Mouse (Mus musculus) heart, embryonic 11.5 days (tissue): Measurements from ENCODE around the gene 1700001P01Rik. TPM values are rescaled to one million over a fixed set of nuclear protein-coding genes. Genes with fewer than 3 reads are reported as not detected.

Experiments used
- ATAC-seq: fragments of 200-750 bp; cut with Nextera tagmentation; replicated peaks from 2 replicates; pipeline ENCODE4 v1.8.0; 2017; ENCODE audit warnings: moderate library complexity; ENCODE audit not compliant: insufficient number of reproducible peaks, low FRiP score, low TSS enrichment
- H3K27ac ChIP-seq: fragments of 300-500 bp; sonication (generic); 2 replicates; pipeline ENCODE4 v1.5.1; 2014; ENCODE audit warnings: mild to moderate bottlenecking, low read depth, low read length
- H3K27me3 ChIP-seq: fragments of 300-500 bp; sonication (generic); 2 replicates; pipeline ENCODE4 v1.6.1; 2014; ENCODE audit warnings: mild to moderate bottlenecking, low read length, mixed read lengths; ENCODE audit not compliant: control insufficient read depth, insufficient read depth
- H3K36me3 ChIP-seq: fragments of 300-500 bp; sonication (generic); 2 replicates; pipeline ENCODE4 v1.6.1; 2014; ENCODE audit warnings: mild to moderate bottlenecking, low read length, moderate library complexity, mixed read lengths; ENCODE audit not compliant: control insufficient read depth, insufficient read depth
- H3K4me1 ChIP-seq: fragments of 300-500 bp; sonication (generic); 2 replicates; pipeline ENCODE4 v1.6.1; 2014; ENCODE audit warnings: low read length; ENCODE audit not compliant: control insufficient read depth, insufficient read depth
- H3K4me2 ChIP-seq: fragments of 300-500 bp; sonication (generic); 2 replicates; pipeline ENCODE4 v1.6.1; 2014; ENCODE audit warnings: mild to moderate bottlenecking, moderate library complexity
- H3K4me3 ChIP-seq: fragments of 300-500 bp; sonication (generic); 2 replicates; pipeline ENCODE4 v1.5.1; 2014; ENCODE audit warnings: low read depth, low read length
- H3K9ac ChIP-seq: fragments of 300-500 bp; sonication (generic); 2 replicates; pipeline ENCODE4 v1.6.1; 2014; ENCODE audit warnings: mild to moderate bottlenecking, low read depth, low read length, moderate library complexity
- H3K9me3 ChIP-seq: fragments of 300-500 bp; sonication (generic); replicated peaks from 2 replicates; pipeline ENCODE4 v1.6.1; 2016; ENCODE audit warnings: low read length; ENCODE audit not compliant: control insufficient read depth
- WGBS: fragments of 180-500 bp; shearing (Covaris S2); extraction: QIAGEN DNeasy Blood & Tissue Kit; methylation state at CpG from one replicate; pipeline ENCODE4 v1.1.7; 2014; ENCODE audit not compliant: insufficient replicate concordance; 5-methylcytosine and 5-hydroxymethylcytosine counted together
- polyA plus RNA-seq: library from polyadenylated mRNA; unstranded; fragments of >200 nt; fragmentation: Nextera tagmentation; extraction: Ambion mirVana; gene quantifications from 2 replicates; pipeline ENCODE4 v1.2.1, GENCODE M21; 2014

1700001P01Rik gene
- polyA plus RNA-seq, result 0.38 TPM in 1 of 2 replicates, not detected in the other

DNA sequence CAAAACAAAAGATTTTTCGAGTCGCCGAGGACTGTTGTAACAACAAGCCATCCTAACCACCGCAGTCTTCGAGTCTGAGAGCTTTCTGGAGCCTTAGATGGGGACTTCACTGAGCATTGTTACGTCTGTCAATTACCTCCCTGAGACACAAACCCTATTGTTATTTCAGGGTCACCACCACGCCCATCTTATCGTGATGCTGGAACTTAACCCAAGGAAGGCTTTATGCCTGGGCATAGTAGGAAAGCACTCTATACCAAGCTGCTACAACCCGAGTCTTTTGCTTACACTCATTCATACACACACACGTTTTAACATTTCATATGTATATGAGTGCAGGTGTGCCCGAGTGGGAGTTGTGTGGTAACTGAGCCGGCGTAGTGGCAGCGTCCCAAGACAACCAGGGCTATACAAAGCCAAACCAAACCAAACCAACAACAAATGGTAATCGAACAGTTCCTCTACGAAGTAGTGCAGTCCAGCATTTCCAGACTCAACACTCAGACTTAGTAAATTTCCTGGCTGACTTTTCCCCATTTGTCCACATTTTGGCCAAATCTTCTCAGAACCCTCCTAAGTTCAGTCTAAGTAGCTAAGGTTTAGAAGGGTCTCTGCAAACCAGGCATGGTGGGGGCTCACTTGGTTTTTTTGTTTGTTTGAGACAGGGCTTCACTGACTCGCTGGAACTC is at the start of gene 1700001P01Rik:
1700001P01Rik (minus strand) TSS at position 111 of the 689 bp plus-strand sequence.
- peaks cover 6% of the 10 kb centered on the region for H3K4me1 ChIP-seq
- no peak for ATAC-seq
- no peaks in the 10 kb centered on the region for H3K9me3 ChIP-seq
- H3K27me3 ChIP-seq, result no peaks in the 10 kb centered on the region
- H3K36me3 ChIP-seq, result peaks cover 33% of the 10 kb centered on the region
- no peak within 1 kb of the TSS for H3K4me2 ChIP-seq
- H3K4me3 ChIP-seq, result no peak within 1 kb of the TSS
- WGBS, result 50% methylated on average over 17 of the region's 17 CpGs
- H3K27ac ChIP-seq, result no peak within 1 kb of the TSS
- H3K9ac ChIP-seq, result no peak within 1 kb of the TSS

DNA sequence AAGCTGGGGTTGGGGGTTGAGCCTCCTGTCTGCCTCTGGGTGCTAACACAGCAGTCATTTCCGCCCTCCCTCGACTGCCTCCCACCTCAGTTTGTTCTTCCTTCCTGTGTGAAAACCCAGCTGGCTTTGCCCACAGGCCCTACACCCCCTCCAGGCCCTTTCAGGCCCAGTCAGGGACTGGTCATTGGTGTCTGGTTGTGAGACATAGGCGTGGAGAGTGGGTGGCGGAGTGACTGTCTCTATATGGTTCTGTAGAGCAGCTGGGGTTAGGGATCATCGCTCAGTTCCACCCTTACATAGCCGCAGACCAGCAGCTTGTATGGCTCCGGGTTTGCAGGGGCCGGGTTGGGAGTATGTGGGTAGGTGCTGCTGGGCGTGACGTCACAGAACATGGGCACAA is 49.6 kb upstream of the 1700001P01Rik start:
- WGBS, result 81% methylated on average over 10 of the region's 10 CpGs

DNA sequence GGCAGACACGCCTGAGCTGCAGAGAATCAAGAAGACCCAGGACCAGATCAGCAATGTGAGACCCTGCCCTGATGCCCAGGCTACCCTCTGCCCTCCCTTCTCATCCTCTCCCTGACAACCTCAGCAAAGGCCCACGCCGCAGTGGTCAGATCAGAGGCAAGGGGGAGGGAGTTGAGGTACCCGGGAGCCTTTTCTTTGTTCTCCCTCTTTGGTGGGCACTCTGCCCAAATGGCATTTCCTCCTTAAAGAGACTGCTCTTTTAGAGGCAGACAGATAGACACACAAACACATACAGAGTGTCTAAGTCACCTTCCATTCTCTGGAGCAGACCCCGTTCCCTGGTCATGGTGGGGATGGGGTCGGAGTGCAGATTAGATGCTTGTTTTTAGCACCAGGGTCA is 49.2 kb upstream of the 1700001P01Rik start:
- Histone ChIP-seq H3K9ac (no peak overlapping the region), H3K4me2 (no peak overlapping the region), H3K36me3 (peaks cover 14% of the 10 kb centered on the region; the same call in 1 of the 2 replicates), H3K4me3 (no peak overlapping the region), H3K9me3 (no peaks in the 10 kb centered on the region), H3K27ac (no peak overlapping the region), H3K27me3 (no peaks in the 10 kb centered on the region), H3K4me1 (peaks cover 8% of the 10 kb centered on the region)
- 76% methylated on average over 6 of the region's 6 CpGs for WGBS
- ATAC-seq, result no peak

More for the DNA sequence above, 49.6 kb upstream of the 1700001P01Rik start:
- no peak overlapping the region for H3K4me2 ChIP-seq
- H3K4me1 ChIP-seq, result peaks cover 8% of the 10 kb centered on the region
- H3K27me3 ChIP-seq, result no peaks in the 10 kb centered on the region
- ATAC-seq, result peak; percentile 44; the same call in 1 of the 2 replicates
- no peak overlapping the region for H3K4me3 ChIP-seq
- H3K36me3 ChIP-seq, result peaks cover 14% of the 10 kb centered on the region; the same call in 1 of the 2 replicates
- no peaks in the 10 kb centered on the region for H3K9me3 ChIP-seq
- H3K9ac ChIP-seq, result no peak overlapping the region
- no peak overlapping the region for H3K27ac ChIP-seq

DNA sequence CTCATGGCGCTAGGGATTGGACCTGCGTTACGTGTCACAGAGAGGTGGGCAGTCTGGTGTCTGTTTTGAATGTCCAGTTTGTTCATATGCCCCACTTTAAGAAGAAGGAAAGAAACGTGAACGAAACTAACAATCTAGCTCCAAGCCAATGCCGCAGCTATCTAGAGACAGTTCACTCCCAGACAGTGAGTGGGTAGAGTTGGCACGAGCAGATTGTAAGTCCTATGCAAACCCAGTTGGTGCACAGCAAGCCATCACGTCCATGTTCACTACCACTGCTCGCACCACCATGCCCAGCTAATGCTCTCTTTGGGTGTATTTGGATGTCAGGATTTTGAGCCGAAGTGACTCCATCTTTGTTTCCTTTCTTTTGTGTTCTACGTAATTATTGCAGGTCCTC is 48.5 kb upstream of the 1700001P01Rik start:
- Histone ChIP-seq H3K4me1 (peaks cover 11% of the 10 kb centered on the region), H3K9ac (no peak overlapping the region), H3K4me2 (no peak overlapping the region), H3K9me3 (no peaks in the 10 kb centered on the region), H3K27me3 (no peaks in the 10 kb centered on the region), H3K4me3 (no peak overlapping the region), H3K27ac (no peak overlapping the region), H3K36me3 (peaks cover 11% of the 10 kb centered on the region; the same call in 1 of the 2 replicates)
- no peak for ATAC-seq
- 89% methylated on average over 11 of the region's 11 CpGs for WGBS

DNA sequence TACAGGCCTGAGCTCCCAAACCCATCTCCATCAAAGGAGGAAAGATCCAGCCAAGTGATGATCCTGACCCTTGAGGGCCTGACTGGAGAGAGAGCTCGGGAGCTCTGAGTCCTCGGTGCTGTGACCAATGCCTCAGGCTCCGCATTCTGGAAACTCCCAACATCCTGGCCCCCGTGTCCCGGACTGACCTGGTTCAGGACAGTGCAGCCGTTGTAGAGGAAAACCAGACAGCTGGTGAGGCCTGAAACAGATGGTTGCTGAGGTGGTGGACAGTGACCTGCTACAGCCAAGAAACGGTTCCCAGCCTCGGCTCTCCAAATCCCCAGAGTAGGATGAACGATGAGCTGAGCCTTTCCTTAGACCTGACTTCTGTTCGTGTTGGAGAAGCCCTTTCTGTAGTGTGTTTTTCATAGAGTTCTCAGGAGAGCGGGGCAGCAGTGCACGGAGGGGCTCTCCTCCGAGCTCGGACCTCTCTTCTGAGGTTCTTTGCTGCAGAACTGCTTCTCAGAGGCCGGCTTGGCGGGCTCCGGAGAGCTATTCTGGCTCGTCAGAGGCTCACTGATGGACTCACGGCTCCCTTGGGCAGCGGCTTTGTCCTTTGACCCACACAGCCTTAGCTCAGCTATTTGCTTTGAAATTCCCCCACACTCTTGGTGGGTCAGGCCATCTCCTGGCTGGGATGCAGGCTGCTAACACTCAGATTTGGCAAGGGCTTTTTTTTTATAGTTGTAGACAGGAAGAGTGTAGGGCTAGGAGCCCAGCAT is 47.3 kb upstream of the 1700001P01Rik start:
- 72% methylated on average over 20 of the region's 20 CpGs for WGBS
- Histone ChIP-seq H3K4me3 (no peak overlapping the region), H3K27ac (no peak overlapping the region), H3K9me3 (no peaks in the 10 kb centered on the region), H3K4me2 (no peak overlapping the region), H3K4me1 (peaks cover 20% of the 10 kb centered on the region), H3K27me3 (no peaks in the 10 kb centered on the region), H3K36me3 (peaks cover 11% of the 10 kb centered on the region; the same call in 1 of the 2 replicates), H3K9ac (no peak overlapping the region)
- ATAC-seq, result no peak

DNA sequence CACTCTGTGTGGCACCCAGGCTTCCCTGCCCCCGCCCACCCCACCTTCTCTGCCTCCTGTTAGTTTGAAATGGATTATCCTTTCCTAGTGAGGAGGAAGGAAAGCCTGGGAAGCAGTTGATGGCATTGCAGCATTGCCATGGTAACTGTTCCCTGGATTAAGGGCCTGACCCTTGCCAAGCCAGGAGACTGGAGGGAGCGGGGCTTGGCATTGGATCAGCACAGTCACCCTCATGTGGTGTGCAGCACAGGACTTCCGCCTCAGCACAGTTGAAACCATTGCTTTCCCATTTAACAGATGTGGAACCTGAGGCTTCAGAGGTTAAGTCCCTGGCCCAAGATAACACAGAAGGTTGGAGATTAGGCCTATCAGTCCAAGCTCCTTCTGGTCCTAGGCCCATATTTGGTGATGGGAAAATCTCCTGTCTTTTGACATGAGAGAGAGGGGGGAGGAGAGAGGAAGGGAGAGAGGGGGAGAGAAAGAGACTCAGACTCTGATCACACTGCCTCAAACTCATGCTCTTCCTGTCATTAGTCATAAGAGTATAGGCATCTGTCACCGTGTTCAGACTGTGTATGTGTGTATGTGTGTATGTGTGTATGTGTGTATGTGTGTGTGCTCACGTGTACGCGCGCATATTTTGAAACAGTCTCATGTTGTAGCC is 45.8 kb upstream of the 1700001P01Rik start:
- Histone ChIP-seq H3K9me3 (no peaks in the 10 kb centered on the region), H3K36me3 (peaks cover 6% of the 10 kb centered on the region; the same call in 1 of the 2 replicates), H3K4me3 (no peak overlapping the region), H3K27me3 (no peaks in the 10 kb centered on the region), H3K27ac (no peak overlapping the region), H3K4me2 (no peak overlapping the region), H3K9ac (no peak overlapping the region), H3K4me1 (peaks cover 34% of the 10 kb centered on the region)
- no peak for ATAC-seq
- 92% methylated on average over 8 of the region's 8 CpGs for WGBS

DNA sequence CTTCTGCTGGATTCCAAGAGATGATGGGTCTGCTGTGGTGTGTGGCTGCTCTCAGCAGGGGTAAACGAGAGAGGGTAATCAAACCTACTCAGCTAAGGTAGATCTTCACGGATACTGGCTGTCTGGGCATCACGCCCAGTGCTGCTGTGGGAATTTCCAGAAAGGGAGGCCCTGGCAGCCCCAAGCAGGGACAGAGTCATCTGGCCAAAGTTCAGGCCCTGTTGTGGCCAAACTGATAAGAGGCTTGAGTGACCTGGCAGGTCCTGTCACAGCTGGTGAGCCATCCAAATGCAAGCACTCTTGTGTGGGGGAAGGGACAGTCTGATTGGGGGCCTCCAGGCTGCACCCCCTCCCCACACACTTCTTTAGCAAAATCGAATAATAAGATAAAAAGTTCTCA is 45.1 kb upstream of the 1700001P01Rik start:
- H3K4me2 ChIP-seq, result no peak overlapping the region
- no peaks in the 10 kb centered on the region for H3K27me3 ChIP-seq
- H3K9me3 ChIP-seq, result no peaks in the 10 kb centered on the region
- no peak overlapping the region for H3K4me3 ChIP-seq
- no peak overlapping the region for H3K9ac ChIP-seq
- ATAC-seq, result 0 out of 2 replicates have a peak, but pooled peaks have one; percentile 32
- peaks cover 6% of the 10 kb centered on the region; the same call in 1 of the 2 replicates for H3K36me3 ChIP-seq
- H3K27ac ChIP-seq, result no peak overlapping the region
- 27% methylated on average over 4 of the region's 4 CpGs for WGBS
- peaks cover 38% of the 10 kb centered on the region for H3K4me1 ChIP-seq

DNA sequence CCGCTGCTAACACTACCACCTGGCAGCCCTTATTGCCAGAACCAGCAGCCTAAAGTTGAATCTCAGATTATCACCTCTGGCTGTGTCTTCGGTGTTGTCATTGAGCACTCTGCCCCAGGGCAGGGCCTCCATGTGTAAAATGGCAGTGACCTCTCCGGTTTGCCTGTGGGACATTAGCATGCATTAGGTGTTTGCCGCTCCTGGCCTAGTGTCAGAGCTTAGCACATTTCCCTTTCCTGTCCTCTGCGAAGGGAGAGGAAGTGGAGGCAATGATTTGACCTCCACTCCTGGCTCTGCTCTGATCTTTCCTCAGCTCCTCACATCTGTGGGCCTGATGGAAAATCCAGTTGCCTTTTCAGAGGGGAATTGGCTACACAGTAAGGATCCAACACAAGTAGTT is 44.2 kb upstream of the 1700001P01Rik start:
- WGBS, result 71% methylated on average over 5 of the region's 5 CpGs
- Histone ChIP-seq H3K4me2 (no peak overlapping the region), H3K4me1 (peaks cover 47% of the 10 kb centered on the region), H3K9me3 (no peaks in the 10 kb centered on the region), H3K9ac (no peak overlapping the region), H3K27ac (no peak overlapping the region), H3K4me3 (no peak overlapping the region), H3K36me3 (peaks cover 3% of the 10 kb centered on the region; the same call in 1 of the 2 replicates), H3K27me3 (no peaks in the 10 kb centered on the region)
- no peak for ATAC-seq
